Mouse (Mus musculus): Measurements from ENCODE around the gene Fstl4.
A peak's percentile ranks its signal among the peaks of the same experiment; 100 is the strongest.

Fstl4 gene

DNA sequence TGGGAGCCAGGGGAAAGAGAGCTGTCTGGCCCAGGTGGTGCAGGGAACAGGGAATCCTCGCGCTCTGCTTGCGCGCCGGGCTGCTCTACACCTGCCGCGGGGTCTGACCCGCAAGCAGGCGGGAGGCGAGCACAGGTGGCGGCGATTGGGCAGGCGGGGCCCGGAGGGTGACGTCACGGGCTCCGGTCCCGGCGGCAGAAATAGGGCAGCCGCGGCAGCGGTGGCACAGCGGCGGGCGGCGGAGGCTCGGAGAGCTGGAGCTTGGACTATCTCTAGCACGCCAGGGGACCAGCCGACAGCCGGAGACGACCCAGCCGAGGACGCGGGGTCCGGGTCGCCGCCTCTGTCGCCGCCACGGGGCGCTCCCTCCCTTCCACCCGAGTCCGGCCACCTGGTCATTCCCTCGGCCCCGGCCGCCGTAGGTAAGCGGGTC, at the start of gene Fstl4:
Gene Fstl4 (plus strand): TSS at position 174 of the 433 bp plus-strand sequence.
- DNase-seq (ENCODE audit: extremely low spot score) = no peak

DNA sequence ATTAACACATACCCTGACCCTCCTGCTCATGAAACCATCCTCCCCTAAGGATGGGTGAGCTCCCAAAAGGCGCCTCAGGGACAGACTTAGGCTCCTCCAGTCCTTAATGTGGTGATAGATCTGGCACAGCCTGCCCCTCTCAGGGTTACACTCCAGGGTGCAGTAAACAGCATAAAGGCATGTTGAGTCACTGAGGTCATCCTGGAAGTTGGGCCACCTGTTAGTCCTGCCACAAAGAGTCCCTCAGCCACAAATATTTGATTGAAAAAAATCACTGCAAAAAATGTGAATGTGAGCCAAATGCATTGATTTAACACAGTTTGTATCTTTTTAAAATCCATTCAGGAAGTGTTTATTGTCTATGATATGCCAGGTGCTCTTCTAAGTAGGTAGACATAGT, 45.9 kb upstream of the Fstl4 start:
- DNase-seq (ENCODE audit: extremely low spot score) = no peak

DNA sequence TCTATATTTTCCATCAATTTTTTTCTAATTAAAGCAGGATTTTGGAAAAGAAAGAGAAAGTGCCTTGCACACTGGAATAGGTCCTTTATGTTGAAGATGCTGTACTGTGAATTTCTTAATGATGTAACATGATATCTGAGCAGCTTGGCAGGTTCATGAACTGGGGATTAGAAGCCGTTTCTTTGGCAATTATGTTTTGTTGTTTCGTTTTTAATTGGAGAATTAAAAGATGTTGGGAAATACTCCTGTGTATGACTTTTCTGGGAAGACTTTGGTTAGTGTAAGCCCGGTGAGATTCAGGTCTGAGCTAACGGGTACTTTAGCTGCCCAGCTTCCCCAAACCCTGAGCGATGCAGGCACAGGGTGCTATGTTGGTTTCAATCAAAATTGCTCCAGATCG, 43.3 kb upstream of the Fstl4 start:
- DNase-seq (ENCODE audit: extremely low spot score) = no peak

DNA sequence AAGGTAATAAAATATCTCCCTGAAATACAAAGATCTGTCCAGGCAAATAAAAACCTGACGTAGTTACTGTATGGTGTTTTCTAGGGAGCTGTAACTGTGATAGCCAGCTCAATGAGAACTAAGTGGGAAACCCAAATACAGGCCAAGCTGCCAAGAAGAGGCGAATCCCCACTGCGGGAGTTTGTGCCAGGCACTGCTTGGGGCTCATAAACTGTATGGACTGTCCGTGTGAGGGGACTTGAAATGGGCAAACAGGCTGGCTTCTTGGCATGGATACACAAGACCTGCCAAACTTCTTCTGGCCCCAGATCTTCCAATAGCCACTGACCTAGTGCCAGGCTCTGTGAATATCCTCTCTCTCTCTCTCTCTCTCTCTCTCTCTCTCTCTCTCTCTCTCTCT, 41.7 kb upstream of the Fstl4 start:
- no peak for DNase-seq (ENCODE audit: extremely low spot score)

DNA sequence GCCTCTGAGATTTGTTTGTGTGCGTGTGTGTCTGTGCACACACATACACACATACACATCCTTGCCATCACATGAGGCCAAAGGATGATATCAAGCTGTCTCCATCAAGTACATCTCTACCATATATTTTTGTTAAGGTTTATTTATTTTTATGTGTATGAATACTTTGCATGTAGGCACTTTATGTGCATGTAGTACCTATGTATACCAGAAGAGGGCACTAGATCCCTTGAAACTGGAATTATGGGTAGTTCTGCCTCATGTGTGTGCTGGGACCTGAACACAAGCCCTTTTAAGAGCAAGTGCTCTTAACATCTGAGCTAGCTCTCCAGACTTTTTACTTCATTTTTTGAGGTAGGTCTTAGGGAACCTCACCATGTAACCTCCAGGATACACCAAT, 38.4 kb upstream of the Fstl4 start:
- no peak for DNase-seq (ENCODE audit: extremely low spot score)

DNA sequence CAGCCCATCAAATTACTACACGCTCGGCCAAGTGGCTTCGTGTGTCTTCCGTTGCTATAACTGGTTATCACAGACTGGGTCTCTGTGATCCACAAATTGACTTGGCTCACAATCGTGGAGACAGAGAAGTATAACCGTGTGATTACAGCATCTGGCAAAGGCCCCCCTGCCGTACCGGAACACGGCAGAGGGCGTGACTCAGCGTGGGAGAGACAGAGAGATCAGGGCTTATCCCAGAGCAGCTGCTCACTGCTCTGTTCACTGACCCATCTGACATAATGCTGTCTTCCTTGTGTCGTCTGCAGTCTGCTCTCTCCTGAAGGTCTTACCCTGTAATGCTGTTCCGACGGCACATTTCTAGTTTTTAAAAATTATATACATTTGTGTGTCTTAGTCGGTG, 36.0 kb upstream of the Fstl4 start:
- no peak for DNase-seq (ENCODE audit: extremely low spot score)

DNA sequence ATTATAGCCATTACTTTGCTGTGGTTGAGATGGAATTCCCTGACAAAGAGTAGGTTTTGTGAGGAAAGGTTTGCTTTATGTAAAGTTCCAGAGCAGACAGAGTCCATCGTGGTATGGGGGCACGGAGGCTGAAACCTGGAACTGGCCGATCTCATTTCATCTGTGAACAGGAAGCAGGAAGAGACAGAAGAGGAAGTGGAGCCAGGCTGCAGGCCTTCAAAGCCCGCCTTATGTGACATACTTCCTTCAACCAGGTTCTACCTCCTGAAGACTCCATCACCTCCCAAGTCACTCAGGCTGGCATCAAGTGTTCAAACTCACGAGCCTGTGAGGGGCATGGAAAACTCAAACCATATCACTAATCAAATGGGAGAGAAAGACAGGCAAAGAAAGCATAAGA, 34.5 kb upstream of the Fstl4 start:
- DNase-seq (ENCODE audit: extremely low spot score) = no peak

DNA sequence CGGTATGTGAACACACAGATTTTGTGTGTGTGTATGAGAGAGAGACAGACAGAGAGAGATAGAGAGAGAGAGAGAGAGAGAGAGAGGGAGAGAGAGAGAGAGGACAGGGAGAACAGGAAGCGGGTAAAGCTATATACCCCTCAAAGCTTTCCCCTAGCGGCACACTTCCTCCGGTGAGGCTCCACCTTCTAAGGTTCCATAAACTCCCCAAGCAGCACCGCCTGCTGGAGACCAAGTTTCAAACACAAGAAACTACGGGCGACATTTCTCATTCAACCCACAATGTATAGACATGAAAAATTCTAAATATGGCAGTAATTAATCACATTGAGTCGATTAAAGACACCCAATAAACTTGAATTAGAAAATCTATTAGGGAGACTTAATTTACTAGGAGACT, 32.5 kb upstream of the Fstl4 start:
- no peak for DNase-seq (ENCODE audit: extremely low spot score)

DNA sequence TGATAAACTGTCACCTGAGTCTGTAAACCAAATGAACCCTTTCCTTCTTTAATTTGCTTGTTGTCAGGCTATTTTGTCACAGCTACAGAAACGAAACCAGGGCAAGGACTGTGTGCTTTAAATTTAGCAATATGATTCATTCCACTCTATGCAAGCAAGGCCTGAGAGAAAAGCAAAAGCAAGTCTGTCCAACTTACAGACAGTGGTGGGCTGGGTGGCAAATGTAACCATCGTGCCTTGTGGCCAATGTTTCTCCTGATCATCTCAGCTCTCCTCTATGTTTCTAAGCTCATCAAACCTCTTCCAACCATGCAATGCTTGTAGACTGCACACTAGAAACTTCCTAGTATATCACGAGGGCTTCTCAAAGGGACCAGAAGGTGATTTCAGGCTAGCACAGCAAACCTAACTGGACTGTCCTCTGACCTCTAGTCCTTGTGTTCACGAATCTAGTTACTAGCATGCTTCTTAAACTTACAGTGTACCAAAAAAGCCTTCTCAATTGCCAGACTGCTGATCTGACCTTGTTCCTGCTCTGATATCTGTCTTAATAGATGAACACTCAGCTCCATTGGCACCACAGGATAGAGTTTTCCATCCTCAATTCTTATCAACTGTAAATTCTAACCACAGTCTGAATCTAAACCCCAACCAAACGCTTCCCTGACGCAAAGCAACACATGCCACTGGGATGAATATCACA, 29.8 kb upstream of the Fstl4 start:
- DNase-seq (ENCODE audit: extremely low spot score) = no peak

DNA sequence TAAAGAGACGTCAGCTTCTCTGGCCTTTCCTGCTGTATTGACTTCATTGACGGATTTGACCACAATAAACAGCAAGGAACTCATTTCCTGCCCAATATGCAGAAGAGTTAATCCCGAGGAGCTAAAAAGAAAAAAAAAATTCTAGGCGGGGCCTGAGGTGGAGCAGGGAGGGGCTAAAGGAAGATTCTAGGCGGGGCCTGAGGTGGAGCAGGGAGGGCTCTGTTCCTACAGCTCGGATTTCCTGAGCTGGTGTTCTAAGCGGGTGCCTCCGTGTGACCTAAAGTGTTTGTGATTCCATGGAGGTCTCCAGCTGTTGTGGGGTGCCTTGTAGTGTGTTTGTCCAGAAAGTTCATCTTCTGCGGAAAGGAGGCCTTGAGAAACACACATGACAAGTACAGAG, 25.2 kb upstream of the Fstl4 start:
- DNase-seq (ENCODE audit: extremely low spot score) = no peak

DNA sequence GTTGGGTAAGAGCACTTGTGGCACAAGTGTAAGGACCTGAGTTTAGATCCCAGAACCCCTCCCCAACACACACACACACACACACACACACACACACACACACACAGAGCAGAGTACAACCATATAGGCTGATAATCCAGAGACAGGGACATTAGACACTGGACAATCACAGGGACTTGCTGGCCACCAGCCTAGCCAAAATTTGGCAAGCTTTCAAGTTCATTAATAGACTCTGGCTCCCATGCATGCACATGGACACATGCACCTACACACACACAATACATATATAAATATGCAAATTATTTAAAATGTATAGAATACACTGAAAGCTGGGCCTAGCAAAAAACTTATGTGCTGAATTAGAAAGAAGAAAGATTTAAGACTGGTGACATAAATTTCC, 24.0 kb upstream of the Fstl4 start:
- no peak for DNase-seq (ENCODE audit: extremely low spot score)

DNA sequence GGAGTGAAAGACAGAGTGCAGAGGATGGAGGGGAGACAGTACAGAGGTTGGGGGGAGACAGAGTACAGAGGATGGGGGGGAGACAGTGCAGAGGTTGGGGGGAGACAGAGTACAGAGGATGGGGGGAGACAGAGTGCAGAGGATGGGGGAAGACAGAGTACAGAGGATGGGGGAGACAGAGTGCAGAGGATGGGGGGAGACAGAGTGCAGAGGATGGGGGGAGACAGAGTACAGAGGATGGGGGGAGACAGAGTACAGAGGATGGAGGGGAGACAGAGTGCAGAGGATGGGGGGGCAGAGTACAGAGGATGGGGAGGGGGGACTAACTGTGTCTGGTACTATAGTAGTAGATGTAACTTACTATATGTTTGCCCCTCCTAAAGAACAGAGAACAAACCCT, 20.5 kb upstream of the Fstl4 start:
- no peak for DNase-seq (ENCODE audit: extremely low spot score)

DNA sequence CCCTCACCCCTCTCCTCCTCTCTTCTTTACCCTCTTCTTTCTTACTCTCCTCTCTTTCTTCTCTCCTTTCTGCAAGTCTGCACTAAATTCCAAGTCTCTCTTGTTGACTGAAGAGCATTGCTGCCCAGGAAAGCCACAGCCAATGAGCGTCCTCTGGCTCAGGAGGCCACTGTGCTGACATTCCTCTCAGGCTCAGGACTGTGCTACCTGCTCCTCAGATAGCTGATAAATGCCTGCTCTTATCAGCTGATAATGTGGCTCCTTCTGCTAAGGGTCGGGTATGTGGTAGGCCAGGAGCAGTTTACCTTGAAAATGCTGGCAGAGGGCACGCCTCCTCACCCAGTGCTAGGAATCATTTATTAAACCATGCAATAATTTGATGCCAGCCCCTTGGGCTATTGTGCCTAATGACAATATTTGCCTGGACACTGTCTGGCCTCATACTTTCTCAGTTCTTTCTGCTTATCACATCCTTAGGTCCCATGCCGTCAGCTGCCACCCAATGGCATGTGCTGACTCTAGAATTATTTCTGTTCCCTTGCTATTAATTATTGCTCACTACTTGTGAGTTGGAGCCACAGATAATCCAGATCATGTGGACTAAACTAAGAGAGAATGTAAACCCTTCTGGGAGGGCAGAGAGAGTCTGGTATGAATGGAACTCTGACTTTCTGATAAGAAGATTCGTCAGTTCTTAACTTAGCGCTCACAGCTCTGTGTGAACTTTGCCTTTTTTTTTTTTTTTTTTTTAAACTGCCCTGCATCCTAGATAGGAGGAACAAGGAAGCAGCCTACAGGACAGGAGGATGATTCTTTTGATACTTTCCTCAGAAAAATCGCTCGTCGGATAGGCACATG, 19.6 kb upstream of the Fstl4 start:
- no peak for DNase-seq (ENCODE audit: extremely low spot score)

DNA sequence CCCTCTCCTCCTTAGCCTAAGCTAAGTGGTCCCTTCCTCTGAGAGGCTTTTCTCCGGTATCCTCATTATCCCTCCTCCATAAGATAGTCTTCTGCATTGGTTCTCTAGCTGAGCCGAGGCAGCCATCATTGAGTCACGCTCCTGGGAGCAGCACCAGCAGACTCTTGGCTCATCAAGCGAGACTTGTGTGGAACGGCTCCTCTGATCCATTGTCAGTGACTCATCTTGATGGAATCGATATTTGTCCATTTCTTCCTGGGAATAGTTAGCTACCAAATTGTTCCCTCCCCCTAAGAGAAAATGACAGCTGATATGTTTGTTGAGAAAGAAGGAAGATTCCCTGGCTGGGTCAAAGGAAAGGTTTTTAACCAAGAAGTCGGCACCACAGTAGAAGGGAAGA, 17.2 kb upstream of the Fstl4 start:
- DNase-seq (ENCODE audit: extremely low spot score) = no peak

DNA sequence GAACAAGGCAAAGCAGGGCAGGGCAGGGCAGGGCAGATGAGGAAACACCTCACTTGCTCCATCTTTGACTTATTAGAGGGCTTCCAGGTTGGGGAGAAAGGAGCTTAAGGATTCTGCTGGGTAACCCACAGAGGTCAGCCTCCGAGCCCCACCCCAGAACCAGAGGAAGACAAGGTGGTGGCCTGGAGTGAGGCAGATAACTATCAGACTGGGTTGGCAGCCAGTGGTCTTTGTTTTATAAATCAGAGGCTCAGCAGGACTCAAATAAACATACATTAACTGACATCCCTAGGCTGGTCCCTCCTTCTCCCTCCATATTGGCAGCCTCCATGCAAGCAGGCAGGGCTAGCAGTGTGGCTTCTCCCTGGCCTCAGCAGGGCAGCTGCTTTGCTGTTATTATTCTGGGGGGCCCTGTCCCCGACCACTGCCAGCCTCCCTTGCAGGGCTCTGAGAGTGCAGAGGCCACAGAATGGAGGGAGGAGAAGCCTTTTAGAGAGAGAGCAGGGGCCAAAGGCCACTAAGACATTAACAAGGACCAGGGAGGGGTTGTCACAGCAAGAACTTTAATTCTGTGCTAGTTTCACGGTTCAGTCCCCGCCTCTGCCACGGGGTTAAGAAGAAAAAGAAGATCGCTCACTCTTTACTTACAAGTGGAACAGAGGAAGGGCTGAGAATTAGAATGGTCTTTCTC, 16.5 kb upstream of the Fstl4 start:
- DNase-seq (ENCODE audit: extremely low spot score) = peak; percentile 42

DNA sequence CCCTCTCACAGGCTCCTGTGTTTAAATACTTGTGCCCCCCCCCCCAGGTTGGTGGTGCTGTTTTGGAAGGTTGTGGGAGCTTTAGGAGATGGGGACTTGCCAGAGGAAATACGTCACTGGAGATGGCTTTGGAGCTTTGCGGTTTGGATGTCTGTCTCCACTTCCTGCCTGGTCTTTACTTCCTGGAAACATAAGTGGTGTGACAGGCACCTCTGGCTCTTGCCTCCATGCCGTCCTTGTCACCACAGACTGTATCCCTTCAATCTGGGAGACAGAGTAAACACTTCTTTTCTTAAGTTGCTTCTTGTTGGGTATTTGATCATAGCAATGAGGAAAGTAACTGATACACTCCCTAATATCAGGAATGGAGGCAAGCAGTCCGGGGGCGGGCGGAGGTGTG, 14.4 kb upstream of the Fstl4 start:
- DNase-seq (ENCODE audit: extremely low spot score) = no peak

DNA sequence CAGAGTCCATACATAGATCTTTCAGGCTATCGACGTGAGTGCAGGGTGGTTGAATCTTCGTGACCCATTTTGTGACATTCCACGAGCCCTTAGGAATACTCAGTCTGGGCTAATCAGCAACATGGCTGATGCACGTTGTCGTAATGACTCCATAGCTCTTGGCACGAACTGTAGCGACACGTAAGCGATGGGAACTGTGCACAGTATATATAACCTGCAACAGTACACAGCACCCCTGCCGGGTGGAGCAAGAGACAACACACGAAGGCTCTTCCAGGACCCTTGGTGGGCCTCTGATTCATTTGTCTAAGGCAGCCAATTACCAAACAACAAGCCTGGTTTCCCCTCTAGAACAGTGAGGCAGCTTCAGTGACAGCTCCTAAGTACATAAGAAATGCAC, 11.9 kb upstream of the Fstl4 start:
- no peak for DNase-seq (ENCODE audit: extremely low spot score)

DNA sequence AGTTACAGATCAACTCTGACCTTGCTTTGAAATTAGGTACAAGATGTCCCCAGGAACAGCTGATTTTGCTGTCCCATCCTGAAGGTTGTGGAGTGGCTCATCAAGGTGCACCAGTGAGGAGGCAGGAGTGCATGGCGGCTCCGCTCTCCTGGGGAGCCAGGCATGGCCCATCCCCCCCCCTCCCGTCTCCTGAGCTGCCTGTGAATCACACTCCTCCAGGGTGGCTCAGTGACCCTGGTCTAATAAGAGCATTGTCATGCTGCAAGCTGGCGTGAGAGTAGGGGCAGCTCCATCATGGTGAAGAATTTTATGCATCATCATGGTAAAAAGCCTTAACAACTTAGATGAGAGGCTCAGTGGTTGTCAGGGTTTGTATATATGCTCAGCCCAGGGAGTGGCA, 11.2 kb upstream of the Fstl4 start:
- no peak for DNase-seq (ENCODE audit: extremely low spot score)

DNA sequence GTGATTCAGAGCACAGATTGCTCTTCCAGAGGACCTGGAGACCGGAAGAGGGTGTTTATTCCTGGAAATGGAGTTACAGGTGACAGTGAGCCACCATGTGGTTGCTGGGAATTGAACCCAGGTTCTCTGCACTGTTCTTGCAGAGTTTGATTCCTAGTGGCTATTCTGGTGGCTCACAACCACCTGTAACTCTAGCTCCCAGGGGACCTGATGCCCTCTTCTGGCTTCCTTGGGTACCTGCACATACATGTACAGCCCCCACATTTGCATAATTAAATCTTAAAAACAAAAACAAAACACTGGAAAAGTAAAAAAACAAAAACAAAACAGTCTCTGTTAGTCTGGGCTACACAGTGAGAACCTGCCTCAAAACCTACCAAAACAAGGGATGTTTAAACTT, 2.6 kb upstream of the Fstl4 start:
- no peak for DNase-seq (ENCODE audit: extremely low spot score)

DNA sequence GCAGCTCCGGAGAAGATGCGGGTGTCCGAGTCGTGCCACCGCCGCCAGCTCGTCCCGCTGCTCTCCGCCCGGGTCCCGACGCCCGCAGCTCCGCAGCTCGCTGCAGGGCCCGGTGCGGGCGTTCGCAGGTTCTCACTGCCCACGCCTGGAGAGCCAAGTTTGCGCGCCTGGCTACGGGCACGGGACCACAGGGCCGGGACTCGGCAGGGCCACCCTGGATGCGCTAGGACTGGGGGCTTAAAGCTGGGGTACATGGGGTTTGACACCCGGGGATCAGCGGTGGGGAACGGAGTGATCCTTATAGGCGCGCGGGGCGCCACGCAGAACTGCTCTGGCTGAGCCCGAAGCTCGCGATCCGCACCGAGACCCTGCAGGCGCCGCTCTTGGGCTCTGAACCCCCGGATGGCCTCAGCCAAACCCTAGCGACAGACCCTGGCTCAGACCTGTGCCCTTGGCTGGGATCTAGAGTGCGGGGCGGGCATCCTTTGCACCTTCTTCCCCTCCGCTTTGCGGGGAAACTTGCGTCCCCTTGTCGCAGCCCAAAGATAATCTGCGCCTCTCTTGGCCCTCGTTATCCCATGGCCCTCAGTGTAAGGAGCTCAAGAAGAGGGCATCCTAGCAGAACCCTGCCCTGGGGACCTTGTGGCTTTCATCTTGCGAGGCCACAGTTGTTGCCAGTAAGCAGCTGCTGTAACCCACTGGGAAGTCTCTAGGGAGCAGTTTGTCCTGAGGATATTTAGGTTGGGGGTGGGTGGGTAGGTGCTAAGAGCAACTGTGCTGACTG, 652 bp downstream of the Fstl4 start:
- no peak for DNase-seq (ENCODE audit: extremely low spot score)

DNA sequence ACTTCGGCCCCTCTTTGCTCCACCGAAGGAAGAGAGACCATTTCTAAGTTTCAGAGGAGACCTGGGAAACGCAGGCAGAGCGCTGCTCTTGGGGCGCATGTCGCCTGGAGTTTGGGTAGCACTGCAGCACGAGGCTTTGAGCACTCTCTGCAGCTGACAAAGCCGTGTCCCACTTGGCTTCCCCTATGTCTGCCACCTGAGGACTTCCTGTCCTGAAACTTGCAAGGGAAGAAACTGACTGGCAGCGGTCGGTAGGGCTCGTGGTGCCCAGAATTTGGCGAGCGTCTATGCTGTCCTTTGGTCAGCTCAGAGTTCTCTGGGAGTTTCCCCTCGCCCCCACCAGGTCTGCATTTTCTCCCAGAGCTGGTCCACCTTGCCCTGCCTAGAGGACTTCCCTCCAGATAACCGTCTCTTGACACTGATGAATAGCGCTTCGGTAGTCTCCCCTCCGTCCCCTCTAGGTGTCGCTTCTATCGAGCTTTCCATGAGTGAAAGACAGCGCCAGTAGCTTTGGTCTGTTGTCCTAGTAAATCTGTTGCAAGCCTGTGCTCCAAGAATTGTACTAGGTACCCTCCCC, 1.3 kb downstream of the Fstl4 start:
- peak; percentile 70 for DNase-seq (ENCODE audit: extremely low spot score)

DNA sequence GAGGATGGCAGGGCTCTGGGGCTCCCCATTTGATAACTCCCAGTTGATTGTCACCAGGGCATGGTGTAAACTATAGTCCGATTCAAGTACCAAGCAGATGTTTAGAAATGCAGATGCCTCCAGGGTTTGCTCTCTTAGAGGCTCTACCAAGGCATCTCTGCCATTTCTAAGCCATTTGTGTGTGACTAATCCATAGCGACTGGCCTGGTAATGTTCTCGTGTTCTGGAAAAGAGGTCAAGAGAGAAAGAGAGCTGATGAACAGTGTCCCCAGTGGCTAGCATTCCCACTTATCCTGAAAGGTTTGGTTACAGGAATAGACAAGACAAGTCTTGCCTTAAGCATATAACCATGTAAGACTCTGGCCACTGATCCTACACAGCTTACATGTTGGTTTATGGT, 3.5 kb downstream of the Fstl4 start:
- no peak for DNase-seq (ENCODE audit: extremely low spot score)

Measured in embryo, embryonic 9.5 days (tissue).